Mouse (Mus musculus) brain, embryonic 14.5 days (tissue): ENCODE data around the gene Gbgt1.
"Not testable (repeated sequence)": the region's sequence is repeated elsewhere in the genome, so short reads cannot be mapped to it uniquely, and the experiment has no call there.

Source experiments
- CTCF ChIP-seq: fragments of 200-500 bp; IDR thresholded peaks from 2 replicates; pipeline ENCODE4 v1.5.1; 2012; ENCODE audit warnings: inconsistent platforms, mild to moderate bottlenecking, moderate library complexity, borderline replicate concordance; ENCODE audit not compliant: insufficient read depth, insufficient read length; ENCODE audit errors: extremely low read depth
- POLR2A ChIP-seq: fragments of 200-500 bp; IDR thresholded peaks from 2 replicates; pipeline ENCODE4 v1.6.1; 2012; ENCODE audit warnings: mild to moderate bottlenecking, inconsistent platforms, borderline replicate concordance; ENCODE audit not compliant: poor library complexity, insufficient read depth, insufficient read length, severe bottlenecking; ENCODE audit errors: extremely low read depth

- TF ChIP-seq POLR2A, CTCF: not testable (repeated sequence)
Observed at GRCm38 (mm10) chr2:28477993-28478392, 18.7 kb upstream of the Gbgt1 start.
